Mouse (Mus musculus) erythroblast, embryonic 14.5 days (primary cell): ENCODE measurements around the gene Rps6kb2. TPM values are rescaled to one million over a fixed set of nuclear protein-coding genes. Genes with fewer than 3 reads are reported as not detected.

Experiments used
- H3K27me3 ChIP-seq: 2 replicates; pipeline ENCODE4 v1.6.1; 2012; ENCODE audit warnings: inconsistent platforms; ENCODE audit not compliant: control insufficient read depth
- H3K36me3 ChIP-seq: 2 replicates; pipeline ENCODE4 v1.6.1; 2012; ENCODE audit warnings: mild to moderate bottlenecking, inconsistent platforms; ENCODE audit not compliant: control insufficient read depth
- H3K4me1 ChIP-seq: 2 replicates; pipeline ENCODE4 v1.6.1; 2012; ENCODE audit warnings: inconsistent platforms; ENCODE audit not compliant: control insufficient read depth
- H3K4me3 ChIP-seq: replicated peaks from 2 replicates; pipeline ENCODE3; 2012; ENCODE audit warnings: moderate library complexity, mild to moderate bottlenecking, inconsistent platforms
- H3K9me3 ChIP-seq: 2 replicates; pipeline ENCODE4 v1.6.1; 2012; ENCODE audit warnings: low read length, inconsistent platforms, mixed read lengths; ENCODE audit not compliant: control insufficient read depth
- GATA1 ChIP-seq: IDR thresholded peaks from 2 replicates; pipeline ENCODE4 v1.6.1; 2012; ENCODE audit warnings: low read length, inconsistent platforms, mixed read lengths
- TAL1 ChIP-seq: IDR thresholded peaks from 3 replicates; pipeline ENCODE4 v1.6.1; 2012; ENCODE audit warnings: low read length, inconsistent platforms, mixed read lengths
- polyA plus RNA-seq: library from polyadenylated mRNA; stranded (reverse); fragments of >175 nt; gene quantifications from 2 replicates; pipeline ENCODE4 v1.2.3, GENCODE M21; 2012

Rps6kb2 gene
- polyA plus RNA-seq, 1 experiment, result 24.5 TPM

DNA sequence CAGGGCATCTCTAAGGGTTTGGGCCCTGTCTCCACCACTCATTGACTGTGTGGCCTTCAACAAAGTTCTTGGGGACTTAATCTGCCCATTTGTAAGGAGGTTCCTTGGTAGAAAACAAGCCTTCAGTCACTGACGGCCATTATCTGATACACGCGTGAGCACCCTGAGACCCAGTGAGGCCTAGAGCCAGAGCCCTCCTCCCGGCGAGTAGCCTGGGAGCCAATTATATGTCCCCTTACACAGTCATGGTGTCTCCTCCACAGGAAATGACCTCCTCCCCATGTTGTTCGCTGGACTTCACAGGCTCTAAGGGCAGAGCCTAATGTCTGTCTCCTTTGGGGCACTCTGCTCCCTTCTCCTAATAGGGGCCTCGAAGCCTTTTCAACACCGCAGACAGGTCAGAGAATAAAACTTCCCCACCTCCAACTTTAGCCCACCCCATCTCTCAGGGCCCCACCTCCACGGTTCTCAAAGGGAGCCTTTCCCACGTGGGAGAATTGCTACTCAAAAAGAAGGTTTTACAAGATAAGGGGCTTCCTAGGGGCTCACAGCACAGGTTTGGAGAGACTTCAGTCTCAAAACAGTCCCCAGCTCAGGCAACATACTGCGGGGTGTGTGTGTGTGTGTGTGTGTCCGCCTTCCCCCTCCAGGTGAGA, 16.7 kb downstream of the Rps6kb2 start:
- Histone ChIP-seq H3K27me3 (peaks cover 5% of the 10 kb centered on the region), H3K4me1 (peaks cover 39% of the 10 kb centered on the region), H3K36me3 (peaks cover 20% of the 10 kb centered on the region), H3K4me3 (no peak overlapping the region), H3K9me3 (peaks cover 6% of the 10 kb centered on the region)
- TF ChIP-seq GATA1 (no peak), TAL1 (no peak)

DNA sequence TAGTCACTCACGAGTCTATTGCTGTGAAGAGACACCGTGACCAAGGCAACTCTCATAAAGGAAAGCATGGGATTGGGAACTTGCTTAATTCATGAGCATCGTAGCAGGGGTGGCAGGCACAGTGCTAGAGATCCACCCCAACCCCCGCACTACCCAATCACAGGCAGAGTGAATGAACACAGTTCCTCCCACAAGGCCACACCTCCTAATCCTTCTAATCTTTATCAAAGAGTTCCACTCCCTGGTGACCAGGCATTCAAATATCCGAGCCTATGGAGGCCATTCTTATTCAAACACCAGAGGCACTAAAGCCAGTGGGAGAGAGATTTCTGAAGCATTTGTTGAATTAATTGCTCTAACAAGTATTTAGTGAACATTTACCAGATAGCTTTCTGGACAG, 17.2 kb downstream of the Rps6kb2 start:
- TF ChIP-seq GATA1, result no peak
- TF ChIP-seq TAL1, result no peak
- peaks cover 7% of the 10 kb centered on the region for H3K27me3 ChIP-seq
- H3K36me3 ChIP-seq, result peaks cover 14% of the 10 kb centered on the region
- H3K9me3 ChIP-seq, result peaks cover 6% of the 10 kb centered on the region
- H3K4me3 ChIP-seq, result no peak overlapping the region
- H3K4me1 ChIP-seq, result peaks cover 39% of the 10 kb centered on the region

DNA sequence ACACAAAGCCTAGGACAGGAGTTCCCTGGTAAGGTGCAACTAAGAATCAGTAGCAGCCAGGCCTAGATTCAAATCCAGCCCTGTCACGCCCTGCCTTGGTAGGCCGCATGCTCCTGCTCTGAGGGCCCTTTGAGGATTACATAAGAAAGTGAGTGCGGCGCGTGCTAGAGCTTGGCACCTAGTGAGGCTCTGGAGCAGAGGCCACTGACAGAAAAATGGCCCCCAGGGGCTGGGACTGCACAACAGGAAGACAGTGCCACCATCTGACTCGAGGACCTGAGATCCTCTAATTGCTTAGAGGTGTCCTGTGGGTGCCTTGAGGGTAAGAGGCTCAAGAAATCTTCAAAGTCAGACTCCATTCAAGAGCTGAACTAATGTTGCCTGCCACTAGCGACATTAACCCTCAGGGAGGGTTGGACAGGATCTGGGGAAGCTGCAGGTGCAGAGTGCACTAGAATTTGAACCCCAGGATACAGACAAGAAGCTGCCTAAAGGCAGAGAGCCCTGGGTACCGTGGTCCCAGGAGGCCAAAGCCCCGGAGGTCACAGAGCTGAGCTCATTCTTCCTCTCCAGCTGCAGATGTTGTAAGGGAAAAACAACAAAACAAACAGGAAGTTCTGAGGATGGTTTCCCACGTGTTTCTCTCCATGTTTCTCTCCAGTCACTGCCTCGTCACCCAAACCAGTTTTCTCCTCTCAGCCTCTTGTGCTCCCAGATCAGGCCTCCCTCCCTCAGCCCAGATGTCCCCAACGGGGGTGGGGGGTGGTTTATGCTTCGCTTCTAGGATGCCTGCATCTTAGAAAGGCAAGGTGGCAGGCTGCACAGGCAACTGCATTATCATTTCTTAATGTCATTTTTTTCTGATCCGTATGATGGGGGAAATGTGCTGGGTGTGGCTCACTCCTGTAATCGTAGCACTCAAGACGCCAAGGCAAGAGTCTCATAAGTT, 18.3 kb downstream of the Rps6kb2 start:
- Histone ChIP-seq H3K4me1 (peaks cover 31% of the 10 kb centered on the region), H3K9me3 (peaks cover 6% of the 10 kb centered on the region), H3K27me3 (peaks cover 14% of the 10 kb centered on the region), H3K4me3 (no peak overlapping the region), H3K36me3 (peaks cover 3% of the 10 kb centered on the region)
- TF ChIP-seq GATA1, result no peak
- TF ChIP-seq TAL1, result no peak

DNA sequence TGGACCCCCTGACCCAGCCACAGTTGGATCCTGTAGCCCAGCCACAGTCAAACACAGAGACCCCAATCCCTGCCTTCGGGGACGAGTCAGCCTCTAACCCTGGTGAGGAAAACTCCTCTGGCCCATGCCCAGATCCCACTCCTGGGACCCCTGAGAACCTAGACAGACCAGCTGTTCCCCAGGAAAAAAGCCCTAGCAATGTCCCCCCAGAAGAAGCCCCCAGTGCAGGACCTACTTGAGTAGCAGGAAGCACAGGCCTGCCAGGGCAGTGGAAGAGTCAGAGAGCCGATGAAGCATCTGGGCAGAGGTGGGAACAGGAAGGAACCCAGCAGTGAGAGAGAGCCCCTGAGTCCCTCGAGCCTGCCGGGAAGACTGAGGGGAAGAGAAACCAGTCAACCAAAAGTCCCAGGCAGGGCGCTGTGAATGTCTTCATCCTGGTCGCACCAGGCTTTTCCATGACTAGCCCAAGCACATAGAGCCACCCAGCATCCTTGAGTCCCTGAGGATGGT, 19.3 kb downstream of the Rps6kb2 start, which contains the start of gene Cabp4:
Cabp4 (minus strand) TSS at position 275 of the 510 bp plus-strand sequence.
- Histone ChIP-seq H3K27me3 (peaks cover 18% of the 10 kb centered on the region), H3K9me3 (peaks cover 6% of the 10 kb centered on the region), H3K4me3 (no peak within 1 kb of the TSS), H3K36me3 (no peaks in the 10 kb centered on the region), H3K4me1 (peaks cover 21% of the 10 kb centered on the region)
- TF ChIP-seq TAL1, result no peak
- TF ChIP-seq GATA1, result no peak

DNA sequence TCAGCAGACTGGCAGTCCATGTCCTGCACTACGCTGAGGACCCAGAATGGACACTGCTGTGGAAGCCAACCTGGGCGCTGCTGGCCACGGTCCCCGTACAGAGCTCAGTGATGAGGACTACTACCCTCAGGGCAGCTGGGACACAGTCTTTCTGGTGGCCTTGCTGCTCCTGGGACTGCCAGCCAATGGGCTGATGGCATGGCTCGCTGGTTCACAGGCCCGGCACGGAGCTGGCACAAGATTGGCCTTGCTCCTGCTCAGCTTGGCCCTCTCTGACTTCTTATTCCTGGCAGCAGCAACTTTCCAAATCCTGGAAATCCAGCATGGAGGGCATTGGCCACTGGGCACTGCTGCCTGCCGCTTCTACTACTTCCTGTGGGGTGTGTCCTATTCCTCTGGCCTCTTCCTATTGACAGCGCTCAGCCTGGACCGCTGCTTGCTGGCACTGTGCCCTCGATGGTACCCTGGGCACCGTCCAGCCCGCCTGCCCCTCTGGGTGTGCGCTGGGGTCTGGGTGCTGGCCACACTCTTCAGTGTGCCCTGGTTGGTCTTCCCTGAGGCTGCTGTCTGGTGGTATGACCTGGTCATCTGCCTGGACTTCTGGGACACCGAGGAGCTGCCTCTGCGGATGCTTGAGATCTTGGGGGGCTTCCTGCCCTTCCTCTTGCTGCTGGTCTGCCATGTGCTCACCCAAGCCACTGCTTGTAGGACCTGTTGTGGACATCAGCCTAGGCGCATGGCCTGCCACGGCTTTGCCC, 20.6 kb downstream of the Rps6kb2 start:
- Histone ChIP-seq H3K4me3 (no peak overlapping the region), H3K9me3 (peaks cover 6% of the 10 kb centered on the region), H3K4me1 (peaks cover 11% of the 10 kb centered on the region), H3K27me3 (peaks cover 22% of the 10 kb centered on the region), H3K36me3 (no peaks in the 10 kb centered on the region)
- TF ChIP-seq GATA1, result no peak
- TF ChIP-seq TAL1, result no peak

DNA sequence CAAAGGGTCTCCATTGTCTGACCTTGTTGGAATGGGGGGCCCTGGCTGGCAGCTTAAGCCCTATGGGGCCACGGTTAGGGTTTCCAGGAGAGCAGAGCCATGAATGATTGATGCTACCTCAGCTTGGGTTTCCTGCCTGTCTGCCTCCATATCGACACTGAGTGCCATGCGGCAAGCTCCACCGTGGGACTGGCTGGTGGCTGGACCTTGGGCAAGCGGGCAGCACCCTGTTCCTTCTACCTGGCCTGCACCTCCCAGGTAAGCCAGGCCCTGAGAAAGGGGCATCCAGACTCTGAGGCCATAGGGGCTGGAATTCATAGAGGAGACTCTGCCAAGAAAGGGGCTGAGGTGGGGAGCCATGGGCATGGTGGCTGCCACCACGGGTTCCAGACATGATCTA, 23.0 kb downstream of the Rps6kb2 start:
- Histone ChIP-seq H3K4me3 (no peak overlapping the region), H3K27me3 (peaks cover 31% of the 10 kb centered on the region), H3K4me1 (peaks cover 21% of the 10 kb centered on the region), H3K9me3 (no peaks in the 10 kb centered on the region), H3K36me3 (peaks cover under 1% of the 10 kb centered on the region)
- TF ChIP-seq GATA1 (no peak), TAL1 (no peak)

DNA sequence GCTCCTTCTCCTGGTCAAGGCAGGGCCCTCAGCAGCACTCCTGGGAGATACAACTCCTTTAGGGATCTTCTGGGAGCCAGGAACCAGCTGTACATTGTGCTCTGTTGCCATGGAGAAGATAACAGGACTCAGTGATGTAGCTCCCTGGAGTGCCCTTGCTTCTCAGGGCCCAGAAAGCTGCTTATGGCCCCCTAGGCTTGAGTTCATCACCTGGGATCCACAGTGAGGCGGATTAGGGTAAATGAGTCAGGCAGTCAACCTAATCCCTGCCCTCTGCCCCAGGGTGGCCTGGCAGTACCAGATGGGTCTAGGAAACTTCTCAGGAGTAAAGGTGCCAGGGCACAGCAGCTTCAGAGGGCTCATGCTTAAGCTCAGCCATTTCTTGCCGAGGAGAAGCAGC, 23.7 kb downstream of the Rps6kb2 start, which contains the start of gene Gpr152:
Gpr152 (plus strand) TSS at position 342 of the 400 bp plus-strand sequence.
- Histone ChIP-seq H3K4me1 (peaks cover 27% of the 10 kb centered on the region), H3K9me3 (no peaks in the 10 kb centered on the region), H3K4me3 (no peak within 1 kb of the TSS), H3K27me3 (peaks cover 31% of the 10 kb centered on the region), H3K36me3 (peaks cover 3% of the 10 kb centered on the region)
- TF ChIP-seq GATA1 (no peak), TAL1 (no peak)

DNA sequence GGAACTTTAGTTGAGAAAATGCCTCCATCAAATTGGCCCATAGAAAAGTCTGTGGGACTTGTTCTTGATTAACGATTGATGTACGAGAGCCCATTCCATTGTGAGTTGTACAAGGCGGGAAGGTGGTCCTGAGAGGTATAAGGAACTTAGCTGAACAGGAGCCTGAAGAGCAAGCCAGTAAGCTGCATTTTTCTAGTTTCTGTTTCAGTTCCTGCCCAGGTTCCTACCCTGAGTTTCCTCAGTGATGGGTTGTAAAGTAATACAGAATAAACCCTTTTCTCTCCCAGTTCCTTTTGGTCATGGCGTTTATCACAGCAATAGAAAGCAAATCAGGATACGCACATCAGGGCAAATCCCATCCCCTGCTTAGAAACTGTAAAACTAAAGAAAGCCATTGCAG, 25.2 kb downstream of the Rps6kb2 start:
- H3K4me1 ChIP-seq, result peaks cover 34% of the 10 kb centered on the region
- H3K36me3 ChIP-seq, result peaks cover 15% of the 10 kb centered on the region
- H3K9me3 ChIP-seq, result no peaks in the 10 kb centered on the region
- peaks cover 30% of the 10 kb centered on the region for H3K27me3 ChIP-seq
- H3K4me3 ChIP-seq, result no peak overlapping the region
- TF ChIP-seq GATA1 (no peak), TAL1 (no peak)
